Mouse (Mus musculus) frontal cortex, postnatal 25 days (tissue): ENCODE data around the gene Rbms1.

Experiments
- DNase-seq, 2 experiments: peaks; one replicate each; pipeline ENCODE4 v3.0.0; 2022; ENCODE audit warnings: low spot score in 2 of 2

The Rbms1 gene

GRCm38 (mm10) chr2:60712483-60712882 is 250.5 kb downstream of the Rbms1 start:
- no peak for DNase-seq

- DNase-seq = no peak
Measured at GRCm38 (mm10) chr2:60711098-60711880, 251.7 kb downstream of the Rbms1 start.

- DNase-seq = no peak
Measured at GRCm38 (mm10) chr2:60710317-60710716, 252.7 kb downstream of the Rbms1 start.

- no peak for DNase-seq
Measured at GRCm38 (mm10) chr2:60708671-60709070, 254.3 kb downstream of the Rbms1 start.

- DNase-seq = no peak
Measured at GRCm38 (mm10) chr2:60706866-60707265, 256.1 kb downstream of the Rbms1 start.

- no peak for DNase-seq
Measured at GRCm38 (mm10) chr2:60705426-60705825, 257.6 kb downstream of the Rbms1 start.

- no peak for DNase-seq
Measured at GRCm38 (mm10) chr2:60703315-60703714, 259.7 kb downstream of the Rbms1 start.

- no peak for DNase-seq
Measured at GRCm38 (mm10) chr2:60700956-60701355, 262.0 kb downstream of the Rbms1 start.
